Mouse (Mus musculus) left cerebral cortex, adult 8-10 months (tissue): ENCODE measurements around the gene Aldh3b3. TPM values are rescaled to one million over a fixed set of nuclear protein-coding genes. Genes with fewer than 3 reads are reported as not detected.
"Not testable (repeated sequence)": the region's sequence is repeated elsewhere in the genome, so short reads cannot be mapped to it uniquely, and the experiment has no call there.

Source experiments
- DNase-seq, 2 experiments: peaks; one replicate each; pipeline ENCODE4 v3.0.0; 2022; ENCODE audit warnings: low spot score in 2 of 2
- total RNA-seq, 4 experiments: library from RNA; stranded (reverse); gene quantifications; 2 replicates each; pipeline ENCODE4 v1.2.4; 2022

The Aldh3b3 gene
- total RNA-seq, 4 experiments from 2014 or later: 0.44 to 0.50 TPM; not detected in 2

GRCm38 (mm10) chr19:3972229-3972628, 13.8 kb downstream of the Aldh3b3 start, which contains the start of gene Aldh3b2:
Aldh3b2 (plus strand) TSS chr19:3972328.
- no peak for DNase-seq

DNA sequence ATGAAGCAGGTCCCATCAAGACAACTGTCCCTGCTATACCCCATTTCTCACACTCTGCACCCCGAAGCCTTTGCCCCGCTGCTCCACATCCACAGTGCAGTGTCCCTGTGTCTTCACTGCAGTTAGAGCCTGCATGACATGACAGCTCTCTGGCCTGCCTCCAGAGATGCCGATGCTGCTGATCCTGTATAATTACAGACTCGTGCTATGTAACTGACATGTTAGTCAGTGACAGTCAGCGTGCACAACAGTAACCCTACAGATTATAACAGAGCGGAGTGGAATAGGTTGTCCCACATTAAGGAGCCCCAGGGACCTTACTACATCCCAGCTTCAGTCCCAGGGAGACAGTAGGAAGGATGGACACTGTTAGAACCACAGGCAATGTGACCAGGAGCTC, 16.2 kb downstream of the Aldh3b3 start:
- not testable (repeated sequence) for DNase-seq

DNA sequence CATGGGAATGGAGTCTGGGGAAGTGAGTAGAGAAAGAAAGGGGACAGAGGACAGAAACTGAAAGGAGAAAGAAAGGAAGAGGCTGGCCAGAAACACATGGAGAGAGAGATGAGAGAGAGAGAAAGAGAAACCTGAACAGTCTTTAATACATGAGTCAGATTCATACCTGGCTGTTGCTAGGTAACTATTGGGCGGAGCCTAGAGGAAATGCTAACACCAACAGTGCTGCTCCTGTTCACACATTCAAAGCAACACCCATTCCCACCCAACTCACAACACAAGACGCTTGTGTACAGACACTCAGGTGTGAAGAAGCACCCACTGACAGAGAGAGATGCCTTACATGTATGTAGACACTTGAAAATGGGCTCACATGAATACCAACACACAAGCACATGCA, 17.4 kb downstream of the Aldh3b3 start:
- DNase-seq: no peak

DNA sequence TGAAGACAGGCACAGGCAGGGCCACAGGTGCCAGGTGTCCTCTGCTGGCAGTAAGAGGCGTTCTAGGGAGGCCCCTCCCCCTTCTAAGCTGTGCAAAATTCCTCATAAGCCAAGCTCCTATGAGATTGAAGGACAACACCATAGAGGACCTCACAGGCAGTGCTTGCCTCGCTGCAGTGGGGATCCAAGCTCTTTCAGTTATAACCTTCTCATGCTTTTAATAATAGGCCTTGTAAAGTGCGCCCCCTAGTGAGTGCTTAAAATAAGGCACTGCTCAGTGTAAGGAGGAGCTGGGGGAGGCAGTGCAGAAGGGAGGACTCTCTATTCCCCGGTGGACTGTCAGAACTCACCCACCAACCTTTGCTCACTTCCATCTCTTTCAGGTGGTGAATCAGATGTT, 21.9 kb downstream of the Aldh3b3 start:
- peak; percentile 41 to 46 for DNase-seq

DNA sequence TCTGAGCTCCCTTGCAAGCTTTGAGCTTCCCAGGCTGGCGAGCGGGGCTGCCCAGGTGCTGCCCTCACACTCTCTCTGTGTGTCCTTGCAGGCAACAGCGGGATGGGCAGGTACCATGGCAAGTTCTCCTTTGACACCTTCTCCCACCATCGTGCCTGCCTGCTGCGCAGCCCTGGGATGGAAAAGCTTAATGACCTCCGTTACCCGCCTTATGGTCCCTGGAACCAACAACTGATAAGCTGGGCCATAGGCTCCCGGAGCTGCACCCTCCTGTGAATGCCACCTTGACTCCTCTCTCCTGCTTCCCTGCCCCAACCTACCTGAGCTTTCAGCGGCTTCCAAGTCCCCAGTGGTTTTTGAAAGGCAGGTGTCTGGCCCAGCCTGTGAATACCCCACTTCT, 22.5 kb downstream of the Aldh3b3 start:
- no peak for DNase-seq

- no peak for DNase-seq
These were observed 25.2 kb downstream of the Aldh3b3 start for GRCm38 (mm10) chr19:3983527-3984200.

GRCm38 (mm10) chr19:3985261-3985681, 26.8 kb downstream of the Aldh3b3 start:
- no peak for DNase-seq

GRCm38 (mm10) chr19:3986334-3986733, 27.9 kb downstream of the Aldh3b3 start, which contains the start of gene Acy3:
Acy3 (plus strand) TSS chr19:3986570.
- DNase-seq: peak; percentile 34 to 43

GRCm38 (mm10) chr19:3988066-3988465, 29.6 kb downstream of the Aldh3b3 start:
- no peak for DNase-seq

DNA sequence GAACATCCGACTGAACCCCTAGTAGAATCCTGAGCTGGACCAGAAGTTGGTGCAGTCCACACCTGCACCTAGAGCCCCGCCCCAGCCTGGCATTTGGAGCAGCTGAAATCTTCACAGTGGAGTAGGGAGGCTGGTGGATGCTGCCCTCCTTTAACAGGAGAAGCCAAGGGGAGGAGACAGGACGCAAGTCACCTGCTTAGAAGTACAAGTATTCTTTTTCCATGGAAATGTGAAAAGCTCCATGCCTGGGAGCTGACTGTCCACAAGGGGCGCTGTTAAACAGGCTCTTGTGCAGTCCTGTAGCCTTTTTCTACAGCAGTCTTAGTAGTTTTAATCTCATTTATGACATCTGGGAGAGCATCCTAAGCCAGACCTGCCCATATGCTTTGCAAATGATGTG, 30.3 kb downstream of the Aldh3b3 start:
- DNase-seq: no peak

- DNase-seq: no peak
These were observed 32.4 kb downstream of the Aldh3b3 start for GRCm38 (mm10) chr19:3990804-3991203.

DNA sequence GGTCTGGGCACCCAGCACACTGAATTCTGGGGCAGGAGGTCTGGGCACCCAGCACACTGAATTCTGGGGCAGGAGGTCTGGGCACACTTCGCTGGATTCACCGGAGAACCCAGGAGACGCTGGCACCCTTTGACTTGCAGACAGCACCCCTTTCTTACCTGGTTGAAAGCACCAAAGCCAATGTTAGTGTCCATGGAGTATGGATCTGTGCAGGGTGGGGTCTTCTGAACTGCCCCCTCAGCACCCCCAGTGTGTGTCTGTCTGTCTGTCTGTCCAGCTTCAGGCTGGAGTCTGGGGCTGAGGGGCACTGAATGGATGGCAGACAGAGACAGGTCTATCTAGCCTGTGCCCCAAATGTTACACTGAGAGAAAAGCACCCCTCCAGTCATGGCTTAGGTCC, 33.1 kb downstream of the Aldh3b3 start:
- no peak for DNase-seq

DNA sequence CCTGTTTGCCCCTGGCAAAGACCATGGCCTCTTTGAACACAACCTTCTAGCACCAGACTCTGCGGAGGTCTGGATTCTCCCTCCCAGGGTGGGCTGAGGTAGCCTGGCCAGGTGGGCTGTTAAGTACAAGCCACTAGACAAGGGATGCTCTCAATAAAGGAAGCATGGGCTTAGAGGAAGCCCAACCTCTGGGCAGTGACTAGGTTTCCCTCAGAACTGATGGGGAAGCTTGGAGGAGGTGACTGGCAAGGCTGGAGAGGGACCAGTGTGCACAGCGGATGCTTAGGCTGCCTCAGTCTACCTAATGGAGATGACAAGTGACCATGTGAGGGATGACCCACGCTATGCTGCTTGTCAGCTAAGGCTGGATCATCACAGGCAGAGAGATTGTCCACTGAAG, 33.5 kb downstream of the Aldh3b3 start:
- DNase-seq: no peak

- DNase-seq: no peak
These were observed 34.0 kb downstream of the Aldh3b3 start, which contains the start of gene Tbx10 for GRCm38 (mm10) chr19:3992416-3992815. Tbx10 (plus strand) TSS chr19:3992752.

GRCm38 (mm10) chr19:3994932-3995331, 36.5 kb downstream of the Aldh3b3 start:
- no peak for DNase-seq

DNA sequence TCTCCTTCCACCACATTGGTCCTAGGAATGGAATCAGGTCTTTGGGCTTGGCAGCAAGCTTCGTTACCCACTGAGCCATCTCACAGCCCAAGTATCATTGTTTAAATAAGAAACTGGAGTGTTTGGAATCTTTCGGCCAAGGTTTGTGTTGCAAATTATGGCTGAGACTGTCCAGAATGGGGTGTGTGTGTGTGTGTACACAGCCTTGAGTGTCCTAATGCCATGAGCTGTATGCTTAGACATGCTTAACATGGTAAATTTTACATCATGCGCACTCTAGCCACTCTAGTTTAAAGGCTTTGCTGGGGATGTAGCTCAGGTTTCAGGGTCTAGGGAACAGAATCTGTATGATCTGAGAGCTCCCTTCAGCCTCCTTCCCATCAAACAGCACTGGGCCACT, 37.1 kb downstream of the Aldh3b3 start:
- DNase-seq: no peak

GRCm38 (mm10) chr19:3996106-3996505, 37.7 kb downstream of the Aldh3b3 start:
- DNase-seq: no peak

DNA sequence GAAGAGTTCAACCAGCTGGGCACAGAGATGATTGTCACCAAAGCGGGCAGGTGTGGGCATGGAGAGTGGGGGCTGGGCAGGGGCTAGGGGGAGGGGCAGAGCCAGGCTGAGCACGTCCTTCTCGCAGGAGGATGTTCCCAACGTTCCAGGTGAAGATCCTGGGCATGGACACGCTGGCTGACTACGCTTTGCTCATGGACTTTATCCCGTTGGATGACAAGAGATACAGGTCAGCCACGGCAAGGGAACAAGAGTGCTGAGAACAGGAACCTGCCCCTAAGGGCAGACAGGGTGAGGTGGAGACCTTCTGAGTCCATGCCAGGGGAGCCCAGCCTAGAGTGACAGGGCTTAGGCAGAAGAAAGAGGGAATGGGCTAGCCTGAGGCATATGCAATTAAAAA, 38.3 kb downstream of the Aldh3b3 start:
- no peak for DNase-seq

GRCm38 (mm10) chr19:3997231-3997630, 38.8 kb downstream of the Aldh3b3 start:
- no peak for DNase-seq

DNA sequence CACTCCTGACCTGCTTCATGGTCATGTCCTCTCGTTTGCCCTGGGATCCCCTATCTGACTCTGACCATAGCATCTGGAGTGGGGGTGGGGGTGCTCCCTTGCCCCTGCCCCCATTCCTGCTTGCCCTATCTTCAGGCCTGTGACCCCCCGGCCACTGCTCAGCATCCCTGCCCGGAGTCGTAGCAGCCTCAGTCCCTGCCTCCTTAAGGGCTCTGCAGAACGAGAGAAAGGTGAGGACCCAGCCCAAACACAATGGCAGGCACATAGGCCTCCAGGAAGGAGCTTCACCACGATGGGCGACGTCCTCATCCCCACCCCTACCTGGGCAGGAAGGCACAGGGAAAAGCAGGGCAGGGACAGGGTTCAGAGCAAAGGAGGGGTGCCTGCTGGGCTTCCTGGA, 39.9 kb downstream of the Aldh3b3 start:
- DNase-seq: no peak

DNA sequence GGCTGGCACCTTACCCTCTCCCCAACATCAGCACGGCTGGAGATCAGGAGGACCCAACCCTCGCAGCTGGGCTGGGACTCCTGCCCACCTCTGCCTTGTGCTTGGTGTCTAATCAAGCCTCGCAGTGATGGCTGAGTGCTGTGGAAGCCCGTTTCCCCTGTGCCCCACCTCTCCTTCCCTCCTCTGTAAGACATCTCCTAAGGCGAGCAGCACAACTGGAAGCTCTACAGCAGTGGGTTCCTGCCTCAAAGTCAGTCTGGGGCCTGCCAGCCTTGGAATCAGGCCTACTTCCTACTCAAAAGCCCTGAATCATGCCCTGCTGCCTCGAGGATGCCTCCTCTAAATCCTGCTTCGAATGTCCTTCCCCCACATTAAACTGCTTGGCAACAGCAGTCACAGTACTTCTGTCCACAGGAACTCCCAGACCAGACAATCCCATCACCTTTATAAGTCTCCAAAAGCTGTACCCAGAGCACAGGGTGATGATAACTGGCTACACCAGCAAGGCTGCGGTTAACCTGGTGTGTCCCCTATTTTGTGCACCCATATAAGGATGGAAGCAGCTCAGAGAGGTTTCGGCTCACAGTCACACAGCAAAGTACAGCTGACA, 40.8 kb downstream of the Aldh3b3 start:
- no peak for DNase-seq

DNA sequence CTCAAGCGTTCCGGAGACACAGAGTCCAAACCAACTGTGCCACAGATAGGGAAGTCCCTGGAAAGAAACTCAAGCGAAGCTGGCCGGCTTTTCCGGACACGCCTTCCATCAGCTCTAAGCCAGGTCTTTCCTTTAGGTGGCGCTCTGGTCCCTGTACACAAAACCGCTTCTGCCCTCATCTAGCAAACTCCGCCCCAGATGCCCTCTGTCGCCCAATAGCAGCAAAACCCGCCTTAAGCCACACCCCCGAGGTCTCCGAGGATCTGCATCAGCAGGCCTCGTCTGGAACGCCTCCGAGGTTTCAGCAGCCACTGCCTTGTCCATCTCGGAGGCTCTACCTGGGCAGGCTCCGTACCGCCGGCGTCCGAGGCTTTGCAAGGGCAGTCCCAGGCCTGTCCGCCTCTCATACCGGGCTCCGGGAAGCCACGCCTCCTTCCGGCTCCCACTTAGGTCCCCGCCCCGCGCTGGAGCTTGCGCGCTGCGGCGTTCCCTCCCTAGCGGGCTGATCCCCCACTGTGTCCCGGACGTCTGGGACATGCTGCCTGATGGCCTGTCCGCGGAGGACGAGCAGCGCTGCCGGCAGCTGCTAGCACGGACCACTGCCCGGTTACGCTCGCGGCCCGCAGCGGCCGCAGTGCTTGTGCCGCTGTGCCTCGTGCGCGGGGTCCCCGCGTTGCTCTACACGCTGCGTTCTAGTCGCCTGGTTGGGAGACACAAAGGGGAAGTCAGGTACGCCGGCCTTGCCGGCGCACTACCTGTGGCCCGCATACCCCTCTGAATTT, 41.9 kb downstream of the Aldh3b3 start, which contains the start of the genes Nudt8 and Gm49405:
TSS of gene Nudt8 (plus strand) at position 462 of the 782 bp plus-strand sequence.
TSS of gene Gm49405 (plus strand) at position 508 of the 782 bp plus-strand sequence.
- peak; percentile 93 to 95 for DNase-seq
